ENCODE assay signal across 27 mouse cellular contexts in the genomic region with DNA sequence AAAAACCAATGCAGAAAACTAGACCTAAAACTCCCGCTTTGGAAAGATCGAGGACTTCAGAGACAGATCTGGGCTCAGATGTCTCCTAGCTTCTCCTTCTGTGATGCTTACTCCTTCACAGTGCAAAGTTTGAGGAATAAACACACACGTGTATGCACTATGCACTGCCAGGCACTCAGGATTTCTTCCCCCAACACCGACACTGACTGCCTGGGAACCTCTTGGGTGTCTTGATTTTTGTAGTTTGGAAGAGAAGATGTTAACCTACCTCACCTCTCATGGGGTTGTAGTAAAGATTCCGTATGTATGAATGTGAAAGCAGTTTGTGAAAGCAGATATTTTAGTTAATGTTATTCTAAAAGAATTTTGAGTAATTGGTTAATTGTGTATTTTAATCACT.
"Had no signal": no experiment of that assay in that cellular context is flagged by ENCODE, and none has a peak within 500 bp of the region (broad histone marks: within the 10 kb centered on the region; RNA-seq: fewer than 3 reads in every experiment).

No protein-coding gene starts in this region.

- ATAC-seq: forebrain, embryonic 13.5 days; forebrain, embryonic 14.5 days; forebrain, embryonic 15.5 days; forebrain, embryonic 16.5 days had no signal

- H3K27ac ChIP-seq: embryonic facial prominence, embryonic 10.5 days; embryonic facial prominence, embryonic 12.5 days; embryonic facial prominence, embryonic 13.5 days; embryonic facial prominence, embryonic 15.5 days; forebrain, embryonic 10.5 days; forebrain, embryonic 12.5 days; forebrain, embryonic 13.5 days; forebrain, embryonic 15.5 days; gastrocnemius, adult 2 months; heart, adult 2 months had no signal

- DNase-seq: cerebellum, adult 2 months; cerebellum, adult 8-10 months; cerebellum, adult 9-10 months; cerebellum, adult 9-11 months; cerebellum, postnatal 10 days; cerebellum, postnatal 14 days; cerebellum, postnatal 25 days; cerebellum, postnatal 36 days; embryo, embryonic 11 days; forebrain, postnatal 0 days; gastrocnemius, adult 2 months; gastrocnemius, postnatal 10 days; gastrocnemius, postnatal 14 days; gastrocnemius, postnatal 25 days; gastrocnemius, postnatal 36 days; heart, adult 2 months had no signal

- H3K4me1 ChIP-seq: embryonic facial prominence, embryonic 10.5 days; embryonic facial prominence, embryonic 12.5 days; embryonic facial prominence, embryonic 13.5 days; embryonic facial prominence, embryonic 15.5 days; forebrain, embryonic 10.5 days; forebrain, embryonic 12.5 days; forebrain, embryonic 13.5 days; forebrain, embryonic 15.5 days had no signal

- H3K27me3 ChIP-seq: embryonic facial prominence, embryonic 12.5 days; embryonic facial prominence, embryonic 13.5 days; embryonic facial prominence, embryonic 15.5 days; forebrain, embryonic 12.5 days; forebrain, embryonic 13.5 days; forebrain, embryonic 15.5 days had no signal

- H3K9ac ChIP-seq: embryonic facial prominence, embryonic 12.5 days; embryonic facial prominence, embryonic 13.5 days; embryonic facial prominence, embryonic 15.5 days; forebrain, embryonic 12.5 days; forebrain, embryonic 13.5 days; forebrain, embryonic 15.5 days; forebrain, postnatal 0 days had no signal

- H3K4me2 ChIP-seq: embryonic facial prominence, embryonic 12.5 days; embryonic facial prominence, embryonic 13.5 days; embryonic facial prominence, embryonic 15.5 days; forebrain, embryonic 12.5 days; forebrain, embryonic 13.5 days; forebrain, embryonic 15.5 days had no signal

- H3K4me3 ChIP-seq: embryonic facial prominence, embryonic 10.5 days; embryonic facial prominence, embryonic 12.5 days; embryonic facial prominence, embryonic 13.5 days; embryonic facial prominence, embryonic 15.5 days; erythroblast, embryonic 14.5 days; forebrain, embryonic 10.5 days; forebrain, embryonic 12.5 days; forebrain, embryonic 13.5 days; forebrain, embryonic 15.5 days; gastrocnemius, adult 2 months; heart, adult 2 months had no signal

- H3K9me3 ChIP-seq: embryonic facial prominence, embryonic 10.5 days; embryonic facial prominence, embryonic 12.5 days; embryonic facial prominence, embryonic 13.5 days; embryonic facial prominence, embryonic 15.5 days; forebrain, embryonic 10.5 days; forebrain, embryonic 12.5 days; forebrain, embryonic 13.5 days; forebrain, embryonic 15.5 days had no signal
